Mouse (Mus musculus): ENCODE measurements around the gene Gm42791.

GRCm38 (mm10) chr5:148906305-148906704 is 88.6 kb downstream of the Gm42791 start:
- no peak for TF ChIP-seq POLR2A (IDR thresholded peaks at IDR 0.05; ENCODE audit: borderline replicate concordance, low read depth, low read length)
- no peak for TF ChIP-seq CTCF (IDR thresholded peaks at IDR 0.05; ENCODE audit: low read depth, low read length)
